Mouse (Mus musculus) MEL (cell line): Measurements from ENCODE around the gene Rpp25. TPM values are rescaled to one million over a fixed set of nuclear protein-coding genes. Genes with fewer than 3 reads are reported as not detected.

Source experiments
- DNase-seq: peaks from one replicate; pipeline ENCODE4 v3.0.0; 2011; ENCODE audit warnings: low read depth, low spot score
- H3K27ac ChIP-seq: 2 replicates; pipeline ENCODE4 v1.5.1; 2012; ENCODE audit warnings: low read depth, mild to moderate bottlenecking, control low read depth, low read length, moderate library complexity; ENCODE audit not compliant: control insufficient read depth
- H3K27me3 ChIP-seq, 2 experiments: fragments of 150-350 bp in 1 of 2; sonication (generic) in 1 of 2; 2 replicates each; pipeline ENCODE4 v1.6.1; 2012; ENCODE audit warnings: low read length in 2 of 2, mild to moderate bottlenecking in 2 of 2, improper control_type of control experiment in 1 of 2, moderate library complexity in 1 of 2; ENCODE audit not compliant: insufficient read depth in 2 of 2, control insufficient read depth in 1 of 2
- H3K36me3 ChIP-seq, 2 experiments: 2 replicates each; pipeline ENCODE4 v1.6.1; 2012 to 2014; ENCODE audit warnings: low read length in 2 of 2, improper control_type of control experiment in 1 of 2, inconsistent platforms in 1 of 2, mild to moderate bottlenecking in 1 of 2; ENCODE audit not compliant: insufficient read depth in 2 of 2, control insufficient read depth in 1 of 2
- H3K4me1 ChIP-seq, 2 experiments: fragments of 150-350 bp in 1 of 2; sonication (generic) in 1 of 2; 2 replicates each; pipeline ENCODE4 v1.6.1; 2012; ENCODE audit warnings: low read length in 2 of 2, improper control_type of control experiment in 1 of 2, mild to moderate bottlenecking in 1 of 2; ENCODE audit not compliant: insufficient read depth in 2 of 2, control insufficient read depth in 1 of 2
- H3K4me3 ChIP-seq, 2 experiments: fragments of 150-350 bp in 1 of 2; sonication (generic) in 1 of 2; 2 replicates each; pipeline ENCODE4 v1.5.1; 2012; ENCODE audit warnings: low read depth in 2 of 2, low read length in 2 of 2, mild to moderate bottlenecking in 2 of 2, moderate library complexity in 2 of 2, control low read depth in 1 of 2, improper control_type of control experiment in 1 of 2; ENCODE audit not compliant: control insufficient read depth in 1 of 2, insufficient read depth in 1 of 2
- H3K79me2 ChIP-seq: 2 replicates; pipeline ENCODE4 v1.6.1; 2012; ENCODE audit warnings: mild to moderate bottlenecking, low read length, moderate library complexity; ENCODE audit not compliant: control insufficient read depth, poor library complexity, insufficient read depth
- H3K9ac ChIP-seq: 2 replicates; pipeline ENCODE4 v1.6.1; 2012; ENCODE audit warnings: low read depth, mild to moderate bottlenecking, control low read depth, low read length, moderate library complexity; ENCODE audit not compliant: control insufficient read depth, poor library complexity, severe bottlenecking
- H3K9me3 ChIP-seq: fragments of 150-350 bp; sonication (generic); replicated peaks from 2 replicates; pipeline ENCODE4 v1.6.1; 2012; ENCODE audit warnings: mild to moderate bottlenecking, low read length, improper control_type of control experiment, moderate library complexity; ENCODE audit not compliant: insufficient read depth
- BHLHE40 ChIP-seq: IDR thresholded peaks from 2 replicates; pipeline ENCODE4 v1.6.1; 2012; ENCODE audit warnings: low read depth, mild to moderate bottlenecking, inconsistent platforms, low read length, improper control_type of control experiment, borderline replicate concordance
- CTCF ChIP-seq, 3 experiments: IDR thresholded peaks in 2 of 3; conservative IDR thresholded peaks in 1 of 3; 2 replicates each; pipeline ENCODE4 v1.5.1; 2011 to 2012; ENCODE audit warnings: low read length in 3 of 3, low read depth in 2 of 3, mild to moderate bottlenecking in 2 of 3, improper control_type of control experiment in 1 of 3, inconsistent platforms in 1 of 3, mixed read lengths in 1 of 3, moderate library complexity in 1 of 3; ENCODE audit not compliant: control insufficient read depth in 1 of 3, insufficient read depth in 1 of 3, poor library complexity in 1 of 3, severe bottlenecking in 1 of 3
- ELF1 ChIP-seq: IDR thresholded peaks from 2 replicates; pipeline ENCODE4 v1.6.1; 2014; ENCODE audit warnings: low read depth, mild to moderate bottlenecking, inconsistent platforms, low read length, improper control_type of control experiment, moderate library complexity
- EP300 ChIP-seq, 2 experiments: IDR thresholded peaks; 2 replicates each; pipeline ENCODE4 v1.6.1; 2011; ENCODE audit warnings: improper control_type of control experiment in 2 of 2, low read length in 2 of 2, low read depth in 1 of 2, mild to moderate bottlenecking in 1 of 2
- ETS1 ChIP-seq: IDR thresholded peaks from 2 replicates; pipeline ENCODE4 v1.6.1; 2012; ENCODE audit warnings: low read depth, mild to moderate bottlenecking, inconsistent platforms, low read length, improper control_type of control experiment, moderate library complexity
- GABPA ChIP-seq: IDR thresholded peaks from 2 replicates; pipeline ENCODE4 v1.6.1; 2012; ENCODE audit warnings: low read depth, mild to moderate bottlenecking, inconsistent platforms, low read length, improper control_type of control experiment, moderate library complexity
- KAT2A ChIP-seq: conservative IDR thresholded peaks from 2 replicates; pipeline ENCODE4 v1.6.1; 2012; ENCODE audit warnings: low read depth, low read length, improper control_type of control experiment, inconsistent platforms
- MAX ChIP-seq: IDR thresholded peaks from 2 replicates; pipeline ENCODE4 v1.6.1; 2011; ENCODE audit warnings: low read length, improper control_type of control experiment
- MAZ ChIP-seq: IDR thresholded peaks from 2 replicates; pipeline ENCODE4 v1.6.1; 2012; ENCODE audit warnings: low read depth, mild to moderate bottlenecking, inconsistent platforms, low read length, improper control_type of control experiment
- MXI1 ChIP-seq: IDR thresholded peaks from 2 replicates; pipeline ENCODE4 v1.6.1; 2011; ENCODE audit warnings: mild to moderate bottlenecking, low read depth, low read length, improper control_type of control experiment
- MYB ChIP-seq: IDR thresholded peaks from 2 replicates; pipeline ENCODE4 v1.6.1; 2011; ENCODE audit warnings: mild to moderate bottlenecking, low read depth, low read length, improper control_type of control experiment
- NELFE ChIP-seq: IDR thresholded peaks from 2 replicates; pipeline ENCODE4 v1.6.1; 2011; ENCODE audit warnings: low read depth, low read length, improper control_type of control experiment
- RAD21 ChIP-seq: IDR thresholded peaks from 2 replicates; pipeline ENCODE4 v1.6.1; 2011; ENCODE audit warnings: mild to moderate bottlenecking, low read depth, low read length, improper control_type of control experiment
- SIN3A ChIP-seq: IDR thresholded peaks from 2 replicates; pipeline ENCODE4 v1.6.1; 2012; ENCODE audit warnings: low read length, improper control_type of control experiment, inconsistent platforms
- SMC3 ChIP-seq: IDR thresholded peaks from 2 replicates; pipeline ENCODE4 v1.6.1; 2011; ENCODE audit warnings: low read depth, low read length, improper control_type of control experiment
- TCF12 ChIP-seq: IDR thresholded peaks from 2 replicates; pipeline ENCODE4 v1.6.1; 2014; ENCODE audit warnings: low read depth, mild to moderate bottlenecking, inconsistent platforms, low read length, improper control_type of control experiment, moderate library complexity
- UBTF ChIP-seq: IDR thresholded peaks from 2 replicates; pipeline ENCODE4 v1.6.1; 2012; ENCODE audit warnings: low read depth, mild to moderate bottlenecking, inconsistent platforms, low read length, improper control_type of control experiment, moderate library complexity, borderline replicate concordance; ENCODE audit not compliant: insufficient read depth
- USF2 ChIP-seq, 2 experiments: IDR thresholded peaks; 2 replicates each; pipeline ENCODE4 v1.6.1; 2011 to 2012; ENCODE audit warnings: improper control_type of control experiment in 2 of 2, low read length in 2 of 2, borderline replicate concordance in 1 of 2, inconsistent platforms in 1 of 2, low read depth in 1 of 2, mild to moderate bottlenecking in 1 of 2; ENCODE audit not compliant: insufficient read depth in 1 of 2
- ZC3H11A ChIP-seq: IDR thresholded peaks from 2 replicates; pipeline ENCODE4 v1.6.1; 2012; ENCODE audit warnings: low read depth, mild to moderate bottlenecking, inconsistent platforms, low read length, improper control_type of control experiment
- ZKSCAN1 ChIP-seq: IDR thresholded peaks from 2 replicates; pipeline ENCODE4 v1.6.1; 2012; ENCODE audit warnings: low read depth, mild to moderate bottlenecking, inconsistent platforms, low read length, improper control_type of control experiment, moderate library complexity
- polyA plus RNA-seq, 2 experiments: library from polyadenylated mRNA; stranded (reverse) in 1 of 2; unstranded in 1 of 2; fragments of >175 nt in 1 of 2; fragments of >200 nt in 1 of 2; gene quantifications; 2 replicates each; pipeline versions ENCODE4 v1.2.1 to v1.2.4; 2012; ENCODE audit warnings: low replicate concordance in 2 of 2, low read depth in 1 of 2; ENCODE audit not compliant: insufficient read length in 2 of 2, insufficient read depth in 1 of 2, missing spikeins in 1 of 2
- total RNA-seq: library from RNA; depleted of rRNA; stranded (reverse); fragments of 300-350 nt; gene quantifications from 2 replicates; pipeline ENCODE4 v1.2.3, GENCODE M21; 2012; rRNA removed

The Rpp25 gene
- 0.12 TPM in 1 of 2 replicates, not detected in the other for total RNA-seq
- under 1 TPM in 1 of 2 experiments, not detected in 1; 0.68 TPM for polyA plus RNA-seq

DNA sequence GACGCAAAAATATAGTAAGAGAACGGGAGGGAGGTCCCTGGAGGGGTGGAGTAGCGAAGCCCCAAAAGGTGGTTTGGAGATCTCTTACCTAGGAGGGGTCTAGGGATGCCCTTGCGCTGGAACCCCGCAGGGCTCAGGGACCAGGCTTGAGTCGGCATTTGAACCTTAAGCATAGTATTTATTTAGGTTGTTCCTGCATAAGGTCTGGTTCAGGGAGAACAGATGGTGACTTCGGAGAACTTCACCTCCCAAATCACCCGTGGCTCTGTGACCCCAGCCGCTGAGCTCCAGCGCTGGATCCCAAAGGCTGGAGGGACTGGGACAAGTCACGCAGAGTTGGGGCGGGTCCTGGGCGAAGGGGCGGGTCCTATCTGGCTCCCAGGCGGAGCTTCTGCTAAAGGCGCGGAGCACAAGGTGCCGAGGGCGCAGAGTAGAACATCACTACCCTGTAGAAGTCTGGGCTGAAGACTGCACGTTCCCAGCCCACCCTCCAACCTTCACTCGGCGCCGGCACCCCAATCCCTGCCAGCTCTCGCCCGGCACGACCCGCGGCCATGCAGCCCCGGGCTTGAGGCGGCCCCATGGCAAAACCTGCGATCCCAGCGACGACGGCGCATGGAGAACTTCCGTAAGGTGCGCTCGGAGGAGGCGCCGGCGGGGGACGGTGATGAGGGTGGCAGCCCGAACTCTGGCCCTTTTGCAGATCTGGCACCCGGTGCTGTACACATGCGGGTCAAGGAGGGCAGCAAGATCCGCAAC is at the start of gene Rpp25:
TSS of gene Rpp25 (plus strand) at position 405 of the 759 bp plus-strand sequence.
- peaks cover 0 to 11% of the 10 kb centered on the region in 2 experiments; a peak in 2 of 4 replicates for H3K36me3 ChIP-seq
- H3K9me3 ChIP-seq: no peaks in the 10 kb centered on the region
- H3K4me3 ChIP-seq: no peak within 1 kb of the TSS
- H3K9ac ChIP-seq: no peak within 1 kb of the TSS
- peaks cover 4 to 7% of the 10 kb centered on the region in 2 experiments for H3K27me3 ChIP-seq
- no peak for DNase-seq
- no peak within 1 kb of the TSS for H3K27ac ChIP-seq
- no peak for TF ChIP-seq SIN3A
- peaks cover 0 to 17% of the 10 kb centered on the region in 2 experiments; a peak in 3 of 4 replicates for H3K4me1 ChIP-seq
- no peaks in the 10 kb centered on the region for H3K79me2 ChIP-seq

DNA sequence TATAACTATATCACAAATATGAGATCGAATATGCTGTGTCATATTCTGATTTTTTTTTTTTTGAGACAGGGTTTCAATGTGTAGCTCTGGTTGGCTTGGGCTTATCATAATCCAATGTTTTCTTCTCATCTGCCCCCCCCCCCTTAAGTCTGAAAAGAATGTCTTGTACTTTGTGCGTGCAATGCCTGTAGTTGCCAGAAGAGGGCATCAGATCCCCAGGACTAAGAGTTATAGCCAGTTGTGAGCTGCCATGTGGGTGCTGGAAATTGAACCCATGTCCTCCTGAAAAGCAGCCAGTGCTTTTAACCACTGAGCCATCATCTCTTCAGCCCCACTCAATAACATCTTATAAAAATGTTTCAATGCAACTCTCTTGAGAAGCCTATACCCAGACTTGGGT is 44.1 kb upstream of the Rpp25 start:
- no peak overlapping the region for H3K27ac ChIP-seq
- H3K9ac ChIP-seq: no peak overlapping the region

GRCm38 (mm10) chr9:57462866-57463265 is 41.0 kb upstream of the Rpp25 start:
- no peak overlapping the region for H3K27ac ChIP-seq
- no peaks in the 10 kb centered on the region for H3K27me3 ChIP-seq
- no peak overlapping the region for H3K9ac ChIP-seq
- peaks cover 0 to 8% of the 10 kb centered on the region in 2 experiments; a peak in 2 of 4 replicates for H3K4me1 ChIP-seq
- no peak for DNase-seq
- H3K79me2 ChIP-seq: no peaks in the 10 kb centered on the region; the same call in 1 of the 2 replicates
- H3K36me3 ChIP-seq: no peaks in the 10 kb centered on the region
- no peaks in the 10 kb centered on the region for H3K9me3 ChIP-seq
- TF ChIP-seq BHLHE40 (no peak), ZKSCAN1 (no peak), ELF1 (no peak), UBTF (no peak)
- no peak overlapping the region for H3K4me3 ChIP-seq

More for the DNA sequence above, 44.1 kb upstream of the Rpp25 start:
- no peak overlapping the region for H3K4me3 ChIP-seq
- DNase-seq: peak; percentile 69
- H3K9me3 ChIP-seq: no peaks in the 10 kb centered on the region
- H3K79me2 ChIP-seq: no peaks in the 10 kb centered on the region
- H3K27me3 ChIP-seq: no peaks in the 10 kb centered on the region
- H3K36me3 ChIP-seq: no peaks in the 10 kb centered on the region
- TF ChIP-seq EP300 (IDR thresholded peaks at IDR 0.05; ENCODE audit: low read depth in 1 of 2, low read length in 2 of 2): no peak
- no peak for TF ChIP-seq ZKSCAN1
- no peak for TF ChIP-seq MAX
- no peak for TF ChIP-seq UBTF
- no peak for TF ChIP-seq USF2 (IDR thresholded peaks at IDR 0.05; ENCODE audit: borderline replicate concordance in 1 of 2, insufficient read depth in 1 of 2, low read depth in 1 of 2, low read length in 2 of 2)
- TF ChIP-seq GABPA: no peak
- TF ChIP-seq CTCF (IDR thresholded peaks at IDR 0.05 in 2 of 3, conservative IDR thresholded peaks at IDR 0.05 in 1 of 3; ENCODE audit: control insufficient read depth in 1 of 3, insufficient read depth in 1 of 3, low read depth in 2 of 3, low read length in 3 of 3, poor library complexity in 1 of 3, severe bottlenecking in 1 of 3): peak; percentile 46 to 50 (median 49)
- no peak for TF ChIP-seq MXI1
- no peak for TF ChIP-seq TCF12
- no peak for TF ChIP-seq NELFE
- TF ChIP-seq BHLHE40: no peak
- no peak for TF ChIP-seq ETS1
- TF ChIP-seq KAT2A: no peak
- TF ChIP-seq MAZ: no peak
- TF ChIP-seq RAD21: peak; percentile 29
- TF ChIP-seq SMC3: peak; percentile 50
- peak; percentile 31; the same call in 1 of the 2 replicates for TF ChIP-seq ZC3H11A
- no peak for TF ChIP-seq MYB
- H3K4me1 ChIP-seq: no peaks in the 10 kb centered on the region
